Mouse (Mus musculus) midbrain, embryonic 16.5 days (tissue): Measurements from ENCODE around the gene Hk2. TPM values are rescaled to one million over a fixed set of nuclear protein-coding genes. Genes with fewer than 3 reads are reported as not detected.

Experiments
- ATAC-seq: fragments of 200-750 bp; cut with Nextera tagmentation; 2 replicates; pipeline ENCODE4 v1.8.0; 2017; ENCODE audit warnings: moderate TSS enrichment
- H3K27ac ChIP-seq: fragments of 300-500 bp; sonication (generic); 2 replicates; pipeline ENCODE4 v1.5.1; 2014; ENCODE audit warnings: mild to moderate bottlenecking, low read length, mixed read lengths
- H3K27me3 ChIP-seq: fragments of 300-500 bp; sonication (generic); 2 replicates; pipeline ENCODE4 v1.6.1; 2014; ENCODE audit warnings: low read depth, low read length, mixed read lengths; ENCODE audit not compliant: control insufficient read depth, insufficient read depth
- H3K36me3 ChIP-seq: fragments of 300-500 bp; sonication (generic); 2 replicates; pipeline ENCODE4 v1.6.1; 2014; ENCODE audit warnings: mild to moderate bottlenecking, low read length, moderate library complexity, mixed read lengths; ENCODE audit not compliant: control insufficient read depth, insufficient read depth
- H3K4me1 ChIP-seq: fragments of 300-500 bp; sonication (generic); 2 replicates; pipeline ENCODE4 v1.6.1; 2014; ENCODE audit warnings: mild to moderate bottlenecking, low read length, mixed read lengths; ENCODE audit not compliant: control insufficient read depth, insufficient read depth
- H3K4me2 ChIP-seq: fragments of 300-500 bp; sonication (generic); 2 replicates; pipeline ENCODE4 v1.6.1; 2014; ENCODE audit warnings: mild to moderate bottlenecking, low read length, mixed read lengths
- H3K4me3 ChIP-seq: fragments of 300-500 bp; sonication (generic); 2 replicates; pipeline ENCODE4 v1.5.1; 2014; ENCODE audit warnings: low read depth, mild to moderate bottlenecking, low read length, moderate library complexity, mixed read lengths
- H3K9ac ChIP-seq: fragments of 300-500 bp; sonication (generic); 2 replicates; pipeline ENCODE4 v1.6.1; 2014; ENCODE audit warnings: low read depth, low read length, mixed read lengths
- H3K9me3 ChIP-seq: fragments of 300-500 bp; sonication (generic); replicated peaks from 2 replicates; pipeline ENCODE4 v1.6.1; 2014; ENCODE audit warnings: mild to moderate bottlenecking, low read length, mixed read lengths; ENCODE audit not compliant: control insufficient read depth, poor library complexity, severe bottlenecking
- WGBS: fragments of 180-500 bp; shearing (Covaris S2); extraction: QIAGEN DNeasy Blood & Tissue Kit; methylation state at CpG from one replicate; pipeline ENCODE4 v1.1.7; 2014; 5-methylcytosine and 5-hydroxymethylcytosine counted together
- polyA plus RNA-seq: library from polyadenylated mRNA; unstranded; fragments of >200 nt; fragmentation: Nextera tagmentation; extraction: Ambion mirVana; gene quantifications from 2 replicates; pipeline ENCODE4 v1.2.1, GENCODE M21; 2015

The Hk2 gene
- polyA plus RNA-seq, 1 experiment from 2014 or later: 1.7 TPM

DNA sequence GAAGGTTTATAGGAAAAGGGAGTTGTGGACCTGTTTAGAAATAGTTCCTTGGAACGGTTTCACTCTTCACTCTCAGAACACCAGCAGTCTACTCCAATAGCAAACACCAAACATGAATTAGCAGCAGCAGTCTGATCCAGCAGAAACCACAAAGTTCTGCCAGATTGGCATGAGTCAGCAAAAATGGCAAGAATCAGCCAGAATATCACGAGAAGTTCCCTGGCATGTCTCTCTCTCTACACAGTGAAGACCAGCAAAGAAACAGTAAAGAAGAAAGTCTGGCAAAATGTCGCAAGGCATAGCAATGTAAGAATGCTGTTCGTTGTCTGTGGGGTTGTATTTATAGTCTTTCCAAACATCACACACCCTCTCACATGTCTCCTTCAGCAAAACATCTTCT is 58.1 kb downstream of the Hk2 start:
- 94% methylated on average over 4 of the region's 4 CpGs for WGBS
- Histone ChIP-seq H3K4me2 (no peak overlapping the region), H3K36me3 (no peaks in the 10 kb centered on the region), H3K27ac (no peak overlapping the region), H3K4me1 (no peaks in the 10 kb centered on the region), H3K27me3 (no peaks in the 10 kb centered on the region), H3K9ac (no peak overlapping the region), H3K4me3 (no peak overlapping the region), H3K9me3 (no peaks in the 10 kb centered on the region)
- no peak for ATAC-seq

DNA sequence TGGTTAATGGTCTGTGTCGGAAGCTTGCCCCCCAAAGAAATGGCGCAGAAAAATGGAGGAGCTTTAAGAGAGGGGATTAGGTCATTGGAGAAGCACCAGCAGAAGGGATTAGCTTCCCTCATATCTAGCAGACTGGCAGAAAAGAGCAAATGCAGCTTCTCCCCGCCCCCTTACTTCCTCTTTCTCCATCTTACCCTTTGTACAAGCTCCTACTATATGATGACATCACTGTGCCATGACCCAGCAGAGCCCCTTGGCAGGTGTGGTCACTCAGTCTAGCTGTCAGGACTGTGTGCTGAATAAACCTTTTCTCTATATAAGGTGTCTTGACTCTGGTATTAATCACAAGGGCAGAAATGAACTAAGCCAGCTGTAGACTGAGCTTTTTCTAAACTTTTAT is 58.6 kb downstream of the Hk2 start:
- Histone ChIP-seq H3K4me3 (no peak overlapping the region), H3K36me3 (no peaks in the 10 kb centered on the region), H3K9me3 (no peaks in the 10 kb centered on the region), H3K9ac (no peak overlapping the region), H3K27ac (no peak overlapping the region), H3K4me2 (no peak overlapping the region), H3K27me3 (no peaks in the 10 kb centered on the region), H3K4me1 (no peaks in the 10 kb centered on the region)
- 81% methylated on average over 3 of the region's 3 CpGs for WGBS
- no peak for ATAC-seq

DNA sequence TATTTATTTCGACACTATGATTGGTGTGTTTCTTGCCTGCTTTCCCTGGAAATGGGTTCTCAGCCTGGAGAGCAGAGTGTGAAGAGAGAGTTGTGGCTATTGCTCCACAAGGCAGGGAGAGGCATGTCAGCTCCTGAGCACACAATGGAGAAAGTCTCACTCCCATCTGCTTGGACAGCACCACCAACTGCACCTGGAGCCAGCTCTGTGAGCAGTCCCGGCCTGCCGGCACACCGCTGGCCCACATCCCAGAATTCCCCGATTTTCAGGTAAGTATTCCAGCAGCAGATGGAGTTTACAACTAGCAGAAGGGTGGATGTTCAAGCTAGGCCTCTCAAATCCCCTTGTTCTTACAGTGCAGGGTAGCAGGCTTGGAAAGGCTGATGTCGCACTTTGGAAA is 59.0 kb downstream of the Hk2 start:
- Histone ChIP-seq H3K9me3 (no peaks in the 10 kb centered on the region), H3K27me3 (no peaks in the 10 kb centered on the region), H3K4me1 (no peaks in the 10 kb centered on the region), H3K36me3 (no peaks in the 10 kb centered on the region), H3K27ac (no peak overlapping the region), H3K4me2 (no peak overlapping the region), H3K4me3 (no peak overlapping the region), H3K9ac (no peak overlapping the region)
- WGBS: 82% methylated on average over 6 of the region's 6 CpGs
- ATAC-seq: no peak

DNA sequence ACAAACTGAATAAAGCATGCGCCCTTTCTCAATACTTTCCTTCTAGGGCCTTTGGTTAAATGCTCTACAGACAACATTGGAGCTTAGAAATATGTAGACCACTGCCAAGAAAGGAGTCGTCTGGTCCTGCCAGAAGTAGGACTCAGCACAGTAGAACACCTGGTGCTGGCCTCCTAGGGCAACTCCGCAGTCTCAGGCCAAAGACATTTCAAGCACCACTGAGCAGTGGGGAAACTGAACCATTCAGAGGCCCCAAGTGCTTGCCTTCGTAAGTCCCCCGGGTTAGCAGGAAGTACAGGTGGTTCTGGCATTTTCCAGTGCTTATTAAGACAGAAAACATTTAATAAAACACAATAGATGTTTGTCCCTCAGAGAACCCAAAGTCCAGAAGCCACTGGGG is 59.4 kb downstream of the Hk2 start:
- WGBS: 88% methylated on average over 5 of the region's 5 CpGs
- no peaks in the 10 kb centered on the region for H3K27me3 ChIP-seq
- no peak for ATAC-seq
- H3K4me3 ChIP-seq: no peak overlapping the region
- H3K9ac ChIP-seq: no peak overlapping the region
- no peak overlapping the region for H3K4me2 ChIP-seq
- no peak overlapping the region for H3K27ac ChIP-seq
- H3K4me1 ChIP-seq: no peaks in the 10 kb centered on the region
- no peaks in the 10 kb centered on the region for H3K9me3 ChIP-seq
- no peaks in the 10 kb centered on the region for H3K36me3 ChIP-seq

DNA sequence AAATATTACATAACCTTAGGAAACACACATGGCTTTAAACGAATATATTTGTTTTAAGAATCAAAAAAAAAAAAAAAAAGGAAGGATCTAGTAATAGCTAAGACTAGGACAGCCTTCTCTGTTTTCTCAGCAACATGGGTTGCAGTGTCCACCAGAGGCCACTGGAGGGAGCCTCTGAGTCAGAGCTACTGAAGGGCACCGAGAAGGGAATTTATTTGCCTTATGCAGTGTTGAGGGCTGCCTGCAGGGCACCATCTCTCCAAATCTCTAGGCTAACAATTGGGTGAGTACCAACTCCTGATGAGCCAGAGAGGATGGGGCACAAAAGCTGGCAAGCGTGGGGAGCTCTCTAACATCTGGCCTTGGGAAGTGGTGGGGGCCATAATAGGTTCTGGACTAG is 60.0 kb downstream of the Hk2 start:
- H3K9ac ChIP-seq: no peak overlapping the region
- no peaks in the 10 kb centered on the region for H3K36me3 ChIP-seq
- no peaks in the 10 kb centered on the region for H3K9me3 ChIP-seq
- no peak overlapping the region for H3K4me2 ChIP-seq
- WGBS: 11% methylated on average over 3 of the region's 3 CpGs
- no peak overlapping the region for H3K4me3 ChIP-seq
- ATAC-seq: peak; percentile 62
- H3K27ac ChIP-seq: no peak overlapping the region
- H3K4me1 ChIP-seq: no peaks in the 10 kb centered on the region
- H3K27me3 ChIP-seq: no peaks in the 10 kb centered on the region

DNA sequence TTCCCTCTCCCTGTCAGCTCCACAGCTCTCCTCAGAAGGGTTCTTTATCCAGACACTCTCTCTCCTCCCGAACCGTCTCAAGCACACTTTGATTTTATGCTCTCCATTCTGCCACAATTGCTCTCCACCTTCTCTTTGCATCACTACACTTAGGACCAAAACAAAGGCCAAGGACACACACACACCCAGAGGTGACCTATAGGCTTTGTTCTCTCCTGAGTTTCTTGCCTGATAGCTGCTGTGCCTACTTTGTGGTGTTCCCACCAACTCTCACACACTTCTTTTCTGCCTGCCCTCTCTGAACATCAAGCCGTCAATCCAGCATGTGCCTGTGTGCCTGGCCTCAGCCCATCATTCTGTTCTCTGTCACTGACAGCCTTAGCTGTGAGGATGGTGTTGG is 66.5 kb downstream of the Hk2 start:
- Histone ChIP-seq H3K4me2 (no peak overlapping the region), H3K4me1 (no peaks in the 10 kb centered on the region), H3K9me3 (no peaks in the 10 kb centered on the region), H3K4me3 (no peak overlapping the region), H3K9ac (no peak overlapping the region), H3K36me3 (no peaks in the 10 kb centered on the region), H3K27me3 (no peaks in the 10 kb centered on the region), H3K27ac (no peak overlapping the region)
- ATAC-seq: no peak
- 79% methylated on average over 3 of the region's 3 CpGs for WGBS

DNA sequence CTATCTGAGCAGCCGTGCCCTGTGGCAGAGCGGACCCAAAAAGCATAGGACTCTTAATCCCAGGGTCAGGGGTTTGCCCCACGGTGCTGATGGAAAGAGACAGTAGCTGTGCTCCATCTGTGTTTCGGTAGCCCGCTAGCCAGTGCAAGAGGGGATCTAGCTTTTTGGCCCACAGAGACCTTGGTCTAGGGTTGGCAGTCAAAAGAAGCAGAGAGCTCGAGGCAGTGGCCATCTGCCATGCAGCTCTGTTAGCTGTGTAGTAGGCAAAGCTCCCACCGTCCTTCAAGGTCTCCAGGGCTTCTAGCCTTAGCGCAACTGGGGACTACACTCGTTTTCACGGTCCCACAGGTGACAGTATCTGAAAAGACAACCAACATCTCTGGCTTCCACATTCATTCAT is 67.0 kb downstream of the Hk2 start:
- 85% methylated on average over 10 of the region's 10 CpGs for WGBS
- ATAC-seq: no peak
- Histone ChIP-seq H3K9ac (no peak overlapping the region), H3K4me2 (no peak overlapping the region), H3K27ac (no peak overlapping the region), H3K36me3 (no peaks in the 10 kb centered on the region), H3K9me3 (no peaks in the 10 kb centered on the region), H3K4me3 (no peak overlapping the region), H3K27me3 (no peaks in the 10 kb centered on the region), H3K4me1 (no peaks in the 10 kb centered on the region)

DNA sequence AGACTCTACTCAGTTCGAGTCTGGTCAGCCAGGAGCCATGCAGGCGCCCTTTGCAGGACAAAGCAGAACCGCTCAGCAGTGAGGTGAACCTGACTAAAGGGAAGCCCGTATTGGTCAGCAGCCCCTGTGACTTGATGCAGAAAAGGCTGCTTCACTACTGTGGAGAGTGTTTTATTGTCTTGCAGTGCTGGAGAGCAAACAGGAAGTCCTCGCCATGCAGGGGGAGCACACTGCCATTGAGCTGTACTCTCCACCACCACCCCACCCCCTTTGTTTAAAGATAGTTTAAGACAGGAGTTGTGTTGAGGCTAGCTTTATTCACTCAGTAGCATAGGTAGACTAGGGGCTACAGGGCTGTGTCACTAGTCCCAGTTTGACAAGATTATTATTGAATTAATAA is 69.0 kb downstream of the Hk2 start, which contains the start of gene Pole4:
TSS of gene Pole4 (minus strand) at position 145 of the 400 bp plus-strand sequence.
- Histone ChIP-seq H3K27me3 (no peaks in the 10 kb centered on the region), H3K36me3 (no peaks in the 10 kb centered on the region), H3K4me2 (no peak within 1 kb of the TSS), H3K9me3 (no peaks in the 10 kb centered on the region), H3K9ac (no peak within 1 kb of the TSS), H3K4me3 (no peak within 1 kb of the TSS), H3K4me1 (peaks cover 5% of the 10 kb centered on the region), H3K27ac (no peak within 1 kb of the TSS)
- WGBS: 86% methylated on average over 5 of the region's 5 CpGs
- no peak for ATAC-seq

DNA sequence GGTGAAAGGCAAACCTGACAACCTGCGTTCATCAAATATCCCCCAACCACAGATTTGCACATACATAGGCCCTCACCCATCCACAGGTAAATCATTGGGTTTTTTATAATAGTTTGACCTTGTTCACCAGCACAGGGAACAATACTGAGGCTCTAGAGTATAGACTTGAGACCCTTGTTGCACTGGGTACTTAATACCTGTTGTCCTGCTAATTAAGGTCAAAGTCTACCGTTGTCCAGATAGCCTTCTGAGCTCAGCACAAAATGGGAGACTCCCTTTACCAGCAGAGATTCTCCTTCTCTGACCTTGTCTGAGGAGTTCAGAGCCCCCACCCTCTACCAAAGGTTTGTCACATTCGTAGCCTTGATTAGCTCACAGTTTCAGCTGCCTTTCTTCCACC is 70.5 kb downstream of the Hk2 start:
- 91% methylated on average over 3 of the region's 3 CpGs for WGBS
- ATAC-seq: no peak

DNA sequence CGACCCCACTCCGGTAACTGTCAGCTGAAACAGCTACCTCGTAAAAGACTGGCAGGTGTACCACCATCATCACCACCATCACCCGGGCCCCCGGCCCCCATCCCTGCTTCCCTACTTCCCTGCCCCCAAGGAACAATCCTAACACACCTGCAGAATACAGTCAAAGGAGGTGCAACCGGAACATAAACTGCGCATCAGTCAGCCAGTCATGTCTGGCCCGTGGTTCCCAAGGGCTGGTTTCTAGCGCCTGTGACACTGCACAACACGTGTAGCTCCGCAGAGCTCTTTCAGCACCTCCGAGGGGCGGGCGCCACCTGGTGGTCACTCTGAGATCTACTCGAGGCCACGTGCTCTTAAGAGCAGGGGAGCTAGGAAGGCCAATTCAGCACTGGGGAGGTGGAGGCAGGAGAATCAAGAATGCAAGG is 71.6 kb downstream of the Hk2 start:
- Histone ChIP-seq H3K9ac (no peak overlapping the region), H3K4me3 (no peak overlapping the region), H3K36me3 (no peaks in the 10 kb centered on the region), H3K9me3 (no peaks in the 10 kb centered on the region), H3K4me2 (no peak overlapping the region), H3K27ac (no peak overlapping the region), H3K4me1 (peaks cover 9% of the 10 kb centered on the region), H3K27me3 (no peaks in the 10 kb centered on the region)
- ATAC-seq: peak; percentile 60; the same call in 1 of the 2 replicates
- 32% methylated on average over 16 of the region's 16 CpGs for WGBS

More for the DNA sequence above, 70.5 kb downstream of the Hk2 start:
- Histone ChIP-seq H3K4me1 (peaks cover 9% of the 10 kb centered on the region), H3K4me3 (no peak overlapping the region), H3K27ac (no peak overlapping the region), H3K36me3 (no peaks in the 10 kb centered on the region), H3K9ac (no peak overlapping the region), H3K4me2 (no peak overlapping the region), H3K9me3 (no peaks in the 10 kb centered on the region), H3K27me3 (no peaks in the 10 kb centered on the region)
